Mouse (Mus musculus) heart, adult 9 months (tissue): ENCODE data around the gene Supv3l1.
"Not testable (repeated sequence)": the region's sequence is repeated elsewhere in the genome, so short reads cannot be mapped to it uniquely, and the experiment has no call there.

Source experiments
- DNase-seq, 2 experiments: peaks; one replicate each; pipeline ENCODE4 v3.0.0; 2022; ENCODE audit warnings: low spot score in 2 of 2

The Supv3l1 gene

GRCm38 (mm10) chr10:62449364-62450279 is at the start of gene Supv3l1, which contains the start of gene 4930507D05Rik:
Gene Supv3l1 (minus strand): TSS chr10:62449738.
Gene 4930507D05Rik (plus strand): TSS chr10:62449489.
- peak; percentile 89 to 92 for DNase-seq

- not testable (repeated sequence) for DNase-seq
Measured at GRCm38 (mm10) chr10:62491681-62492080, 42.1 kb upstream of the Supv3l1 start.

GRCm38 (mm10) chr10:62488266-62488665 is 38.7 kb upstream of the Supv3l1 start:
- peak in 1 of 2 experiments; percentile 40 for DNase-seq

- DNase-seq: peak; percentile 99
Measured at GRCm38 (mm10) chr10:62486618-62487415, 37.3 kb upstream of the Supv3l1 start, which contains the start of gene Vps26a. Gene Vps26a (minus strand): TSS chr10:62486805.

GRCm38 (mm10) chr10:62485878-62486582 is 36.5 kb upstream of the Supv3l1 start:
- DNase-seq: peak in 1 of 2 experiments; percentile 57

GRCm38 (mm10) chr10:62481108-62481852 is 31.7 kb upstream of the Supv3l1 start:
- DNase-seq: no peak

- DNase-seq: no peak
Measured at GRCm38 (mm10) chr10:62476980-62477379, 27.4 kb upstream of the Supv3l1 start.

GRCm38 (mm10) chr10:62474944-62475343 is 25.4 kb upstream of the Supv3l1 start:
- no peak for DNase-seq

- no peak for DNase-seq
Measured at GRCm38 (mm10) chr10:62471105-62471504, 21.6 kb upstream of the Supv3l1 start.

GRCm38 (mm10) chr10:62469736-62470135 is 20.2 kb upstream of the Supv3l1 start:
- DNase-seq: no peak

GRCm38 (mm10) chr10:62461321-62461720 is 11.8 kb upstream of the Supv3l1 start:
- DNase-seq: no peak

- DNase-seq: not testable (repeated sequence)
Measured at GRCm38 (mm10) chr10:62452001-62452400, 2.5 kb upstream of the Supv3l1 start.

- DNase-seq: no peak
Measured at GRCm38 (mm10) chr10:62450280-62450640, 722 bp upstream of the Supv3l1 start.

GRCm38 (mm10) chr10:62430427-62430826 is 19.1 kb downstream of the Supv3l1 start:
- DNase-seq: no peak

GRCm38 (mm10) chr10:62425081-62425871 is 24.3 kb downstream of the Supv3l1 start:
- no peak for DNase-seq

GRCm38 (mm10) chr10:62422255-62422654 is 27.3 kb downstream of the Supv3l1 start, which contains the start of gene Hkdc1:
Gene Hkdc1 (minus strand): TSS chr10:62422491.
- DNase-seq: no peak

GRCm38 (mm10) chr10:62421127-62421526 is 28.4 kb downstream of the Supv3l1 start:
- no peak for DNase-seq

- DNase-seq: no peak
Measured at GRCm38 (mm10) chr10:62420399-62420798, 29.1 kb downstream of the Supv3l1 start.

GRCm38 (mm10) chr10:62419422-62419821 is 30.1 kb downstream of the Supv3l1 start:
- DNase-seq: no peak

- no peak for DNase-seq
Measured at GRCm38 (mm10) chr10:62418831-62419356, 30.6 kb downstream of the Supv3l1 start.
